Comparison of ENCODE assay signal across 8 mouse cellular contexts in the genomic region with DNA sequence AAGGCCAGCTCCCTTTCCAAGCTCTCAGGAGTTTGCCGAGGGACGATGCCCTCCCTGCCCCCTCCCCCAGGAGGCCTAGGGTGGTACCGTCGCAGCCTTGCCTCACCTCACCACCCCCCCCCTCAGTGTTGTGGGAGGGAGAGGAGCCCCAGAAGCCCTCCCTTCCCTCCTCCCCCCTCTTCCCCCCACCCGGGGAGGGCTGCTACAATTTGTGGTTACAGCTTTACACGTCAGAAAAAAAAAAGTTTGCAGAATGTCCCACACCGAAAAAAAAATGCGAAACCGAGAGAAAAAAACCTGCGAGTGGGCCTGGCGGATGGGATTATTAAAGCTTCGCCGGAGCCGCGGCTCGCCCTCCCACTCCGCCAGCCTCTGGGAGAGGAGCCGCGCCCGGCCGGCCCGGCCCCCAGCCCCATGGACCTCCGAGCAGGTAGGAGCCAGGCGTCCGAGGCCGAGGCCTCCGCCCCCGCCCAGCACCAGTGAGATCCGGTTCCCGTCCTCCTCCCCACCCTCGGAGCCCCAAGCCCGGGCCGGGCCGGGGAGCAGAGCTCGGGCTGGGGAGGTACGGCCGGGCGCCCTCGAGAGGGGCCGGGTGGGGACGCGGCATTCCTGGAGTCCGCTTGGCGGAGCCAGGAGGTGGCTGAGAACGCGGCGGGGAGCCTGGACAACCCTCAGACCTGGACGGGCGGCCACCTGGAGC. TPM values are rescaled to one million over a fixed set of nuclear protein-coding genes. Genes with fewer than 3 reads are reported as not detected.
DNase-seq lines count a peak whose midpoint lies in the region; ATAC-seq and TF ChIP-seq lines count a peak whose summit lies in the region.

Gene Clcf1 (plus strand): TSS at position 168 of the 700 bp plus-strand sequence.
Gene AC109138.7 (plus strand): TSS at position 287 of the 700 bp plus-strand sequence.

- peaks cover 88% of the 10 kb centered on the region for H3K27me3 ChIP-seq in G1E (ENCODE audit: insufficient read depth, low read length)
- H3K27me3 ChIP-seq in forebrain, embryonic 11.5 days (ENCODE audit: control insufficient read depth, insufficient read depth, low read length) = peaks cover 32% of the 10 kb centered on the region
- 0 out of 2 replicates have a peak, but pooled peaks cover 6% of the 10 kb centered on the region for H3K27me3 ChIP-seq in lung, embryonic 14.5 days (ENCODE audit: insufficient read depth, low read length)

- no peaks in the 10 kb centered on the region for H3K9me3 ChIP-seq in G1E (replicated peaks)
- no peaks in the 10 kb centered on the region for H3K9me3 ChIP-seq in forebrain, embryonic 11.5 days (ENCODE audit: control insufficient read depth, low read length)
- no peaks in the 10 kb centered on the region for H3K9me3 ChIP-seq in lung, embryonic 14.5 days (ENCODE audit: low read depth, low read length)

- H3K27ac ChIP-seq in forebrain, embryonic 11.5 days (ENCODE audit: low read depth, low read length) = no peak within 1 kb of the TSS
- H3K27ac ChIP-seq in lung, embryonic 14.5 days (ENCODE audit: low read depth) = peak within 1 kb of the TSS; percentile 88

- H3K4me3 ChIP-seq in G1E (ENCODE audit: low read depth, low read length) = peak within 1 kb of the TSS; percentile 60; the same call in 1 of the 2 replicates
- H3K4me3 ChIP-seq in forebrain, embryonic 11.5 days (ENCODE audit: low read depth, low read length) = peak within 1 kb of the TSS; percentile 57
- H3K4me3 ChIP-seq in lung, embryonic 14.5 days (ENCODE audit: low read depth, low read length) = peak within 1 kb of the TSS; percentile 85

- H3K4me1 ChIP-seq in G1E (ENCODE audit: insufficient read depth, low read depth, low read length) = peaks cover 26% of the 10 kb centered on the region
- H3K4me1 ChIP-seq in forebrain, embryonic 11.5 days (replicated peaks; ENCODE audit: control insufficient read depth, insufficient read depth, low read length) = peaks cover 25% of the 10 kb centered on the region
- H3K4me1 ChIP-seq in lung, embryonic 14.5 days (ENCODE audit: insufficient read depth) = peaks cover 23% of the 10 kb centered on the region

- intact Hi-C loops in left cerebral cortex, postnatal 25 days (cut with DNase I) = no loop called here

- peak within 1 kb of the TSS; percentile 99 for H3K4me2 ChIP-seq in forebrain, embryonic 11.5 days (ENCODE audit: low read depth, low read length, severe bottlenecking)
- peak within 1 kb of the TSS; percentile 96 for H3K4me2 ChIP-seq in lung, embryonic 14.5 days

- H3K36me3 ChIP-seq in G1E (replicated peaks) = no peaks in the 10 kb centered on the region
- no peaks in the 10 kb centered on the region for H3K36me3 ChIP-seq in forebrain, embryonic 11.5 days (ENCODE audit: control insufficient read depth, insufficient read depth, low read length)
- H3K36me3 ChIP-seq in lung, embryonic 14.5 days (ENCODE audit: insufficient read depth) = no peaks in the 10 kb centered on the region

- TF ChIP-seq CTCF in G1E (IDR thresholded peaks at IDR 0.05; ENCODE audit: low read depth, low read length) = no peak
- no peak for TF ChIP-seq CTCF in lung, embryonic 14.5 days (IDR thresholded peaks at IDR 0.05; ENCODE audit: low read depth)

- no peak for ATAC-seq in G1E (ENCODE audit: extremely low read depth, insufficient number of reproducible peaks, low FRiP score, poor library complexity, severe bottlenecking)
- ATAC-seq in forebrain, embryonic 11.5 days (replicated peaks; ENCODE audit: low FRiP score) = peak; percentile 66
- peak; percentile 52 for ATAC-seq in lung, embryonic 14.5 days (ENCODE audit: insufficient read depth)

- peak; percentile 76 to 85 for DNase-seq in adrenal gland, adult (ENCODE audit: inconsistent age in 2 of 2, low spot score in 1 of 2)
- DNase-seq in adrenal gland, postnatal 4 days (ENCODE audit: low spot score in 2 of 2) = no peak
- no peak for DNase-seq in G1E (ENCODE audit: low spot score)
- peak; percentile 71 for DNase-seq in forebrain, embryonic 11.5 days (ENCODE audit: low spot score)
- DNase-seq in induced T-regulatory cell, adult 2 months (ENCODE audit: low read depth) = peak; percentile 92
- peak; percentile 68 for DNase-seq in lung, embryonic 14.5 days
- DNase-seq in retina, postnatal 1 day = peak; percentile 55
- no peak for DNase-seq in left cerebral cortex, postnatal 25 days (ENCODE audit: low spot score in 2 of 2)

- WGBS in forebrain, embryonic 11.5 days = 1% methylated on average over 46 of the region's 49 CpGs
- WGBS in lung, embryonic 14.5 days = under 1% methylated on average over 48 of the region's 49 CpGs

- H3K9ac ChIP-seq in forebrain, embryonic 11.5 days (ENCODE audit: low read length) = peak within 1 kb of the TSS; percentile 77
- peak within 1 kb of the TSS; percentile 89 for H3K9ac ChIP-seq in lung, embryonic 14.5 days

RNA-seq across cellular contexts. Expression of gene Clcf1, which starts in this region (rescaled TPM):
- 10 to 100 TPM; 10.0 to 10.7 TPM for total RNA-seq in adrenal gland, postnatal 4 days (2021)
- total RNA-seq in G1E (2014; fragmentation: Nextera tagmentation) (not detected in 2 replicates), G1E (2017) (0.06 and 0.27 TPM in 2 replicates)
- not detected in 2 replicates for polyA plus RNA-seq in G1E (2012)
- polyA plus RNA-seq in forebrain, embryonic 11.5 days (2014; fragmentation: Nextera tagmentation; extraction: Ambion mirVana) = 1.0 and 1.8 TPM in 2 replicates
- 4.4 and 5.0 TPM in 2 replicates for polyA plus RNA-seq in lung, embryonic 14.5 days (2014; fragmentation: Nextera tagmentation; extraction: Ambion mirVana)
- 1 to 10 TPM in 1 of 2 experiments, under 1 TPM in 1; 0.96 to 1.2 TPM for total RNA-seq in left cerebral cortex, postnatal 25 days (2021)

RNA-seq across cellular contexts. Expression of gene AC109138.7, which starts in this region (rescaled TPM):
- not detected for total RNA-seq in adrenal gland, postnatal 4 days (2021)
- not detected in 2 replicates for total RNA-seq in G1E (2014; fragmentation: Nextera tagmentation)
- not detected in 2 replicates for total RNA-seq in G1E (2017)
- polyA plus RNA-seq in G1E (2012) = 35.4 TPM in 1 of 2 replicates, not detected in the other
- not detected in 2 replicates for polyA plus RNA-seq in forebrain, embryonic 11.5 days (2014; fragmentation: Nextera tagmentation; extraction: Ambion mirVana)
- polyA plus RNA-seq in lung, embryonic 14.5 days (2014; fragmentation: Nextera tagmentation; extraction: Ambion mirVana) = not detected in 2 replicates
- total RNA-seq in left cerebral cortex, postnatal 25 days (2021) = not detected

Comparison
In these comparisons a context has a peak if more than half of its experiments do, and no peak if none do; other contexts are left out.
1. RNA of gene Clcf1 (total RNA-seq): 10.0 to 10.7 TPM in adrenal gland, postnatal 4 days; 0.96 to 1.2 TPM in left cerebral cortex, postnatal 25 days and 0.06 to 0.27 TPM in G1E; every median in the first group is over 4 times any median in the second.
2. DNase-seq: peak in adrenal gland, adult (2 of 2), forebrain, embryonic 11.5 days (single experiment), induced T-regulatory cell, adult 2 months (single experiment), lung, embryonic 14.5 days (single experiment) and retina, postnatal 1 day (single experiment); none in adrenal gland, postnatal 4 days (0 of 2), G1E (single experiment) and left cerebral cortex, postnatal 25 days (0 of 2).
3. Peak in every context shown above with its lines, with median percentiles within 50 percentile points of each other: H3K4me3 ChIP-seq.